Mouse (Mus musculus): ENCODE data around the gene Tmem212.

GRCm38 (mm10) chr3:27825985-27826384, 70.2 kb downstream of the Tmem212 start:
- TF ChIP-seq CTCF (conservative IDR thresholded peaks at IDR 0.05; ENCODE audit: low read length) (no peak), POU5F1 (IDR thresholded peaks at IDR 0.05; ENCODE audit: borderline replicate concordance, low read length) (no peak)

Measured in E14TG2a.4 (cell line).